Mouse (Mus musculus): ENCODE results near the gene Gm13278. TPM values are rescaled to one million over a fixed set of nuclear protein-coding genes. Genes with fewer than 3 reads are reported as not detected.

Gm13278 gene
- not detected for polyA plus RNA-seq (2017; shearing (Covaris generic))

DNA sequence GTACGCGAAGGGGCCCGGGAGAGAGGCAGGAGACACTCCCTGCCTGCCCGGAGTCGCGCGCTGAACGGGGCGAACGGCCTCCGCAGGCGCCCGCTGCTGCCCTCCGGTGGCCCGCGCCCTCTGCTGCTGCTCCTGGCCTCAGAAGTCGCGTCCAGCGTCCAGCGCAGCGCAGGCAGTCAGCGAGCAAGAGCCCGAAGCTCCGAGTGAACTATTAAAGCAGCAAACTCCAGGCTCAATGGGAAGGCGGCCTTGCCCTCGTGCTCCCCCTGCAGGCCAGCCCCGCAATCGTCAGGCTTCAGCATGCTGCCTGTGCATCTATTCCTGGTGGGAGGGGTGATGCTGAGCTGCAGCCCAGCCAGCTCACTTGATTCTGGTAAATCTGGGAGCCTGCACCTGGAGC is at the start of gene Gm13278:
Gene Gm13278, plus strand, starts transcription at position 301 of the 400 bp plus-strand sequence.

GRCm38 (mm10) chr4:88754818-88755340 is 36.5 kb upstream of the Gm13278 start, which contains the start of gene Gm13271:
Gene Gm13271, plus strand, starts transcription at chr4:88754868.

DNA sequence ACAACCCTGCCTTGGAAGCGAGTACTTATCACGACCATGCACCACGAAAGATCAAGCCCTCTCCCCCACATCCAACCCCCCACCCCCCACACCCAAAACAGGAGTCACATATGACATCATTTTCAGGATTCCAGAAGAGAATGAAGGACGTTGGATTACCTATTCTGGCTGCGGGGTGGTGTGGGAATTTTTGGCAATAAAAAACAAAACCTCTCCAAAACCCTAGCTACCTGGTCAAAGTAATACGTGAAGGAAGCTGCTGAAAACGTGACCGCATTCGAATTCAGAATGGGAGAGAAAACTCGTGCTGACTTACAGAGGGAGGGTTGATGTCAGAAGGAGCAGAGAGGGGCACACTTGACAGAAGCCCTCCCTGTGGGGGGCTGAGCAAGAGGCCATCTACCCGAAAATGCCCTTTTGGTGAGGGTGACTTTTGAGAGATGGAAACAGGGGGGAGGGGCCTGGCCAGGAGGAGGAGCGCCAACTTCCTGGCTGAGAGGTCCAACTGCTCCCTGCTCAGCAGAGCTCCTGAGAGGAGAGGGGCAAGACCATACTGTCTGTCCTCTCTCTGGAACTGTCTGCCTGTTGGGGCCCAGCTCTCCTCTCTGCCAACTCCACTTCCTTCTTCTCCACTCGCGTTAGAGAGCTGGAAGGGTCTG is 31.6 kb upstream of the Gm13278 start, which contains the start of gene Gm13283:
Gene Gm13283, plus strand, starts transcription at position 510 of the 659 bp plus-strand sequence.

GRCm38 (mm10) chr4:88773534-88773933 is 17.8 kb upstream of the Gm13278 start, which contains the start of gene Gm13290:
Gene Gm13290, plus strand, starts transcription at chr4:88773834.

DNA sequence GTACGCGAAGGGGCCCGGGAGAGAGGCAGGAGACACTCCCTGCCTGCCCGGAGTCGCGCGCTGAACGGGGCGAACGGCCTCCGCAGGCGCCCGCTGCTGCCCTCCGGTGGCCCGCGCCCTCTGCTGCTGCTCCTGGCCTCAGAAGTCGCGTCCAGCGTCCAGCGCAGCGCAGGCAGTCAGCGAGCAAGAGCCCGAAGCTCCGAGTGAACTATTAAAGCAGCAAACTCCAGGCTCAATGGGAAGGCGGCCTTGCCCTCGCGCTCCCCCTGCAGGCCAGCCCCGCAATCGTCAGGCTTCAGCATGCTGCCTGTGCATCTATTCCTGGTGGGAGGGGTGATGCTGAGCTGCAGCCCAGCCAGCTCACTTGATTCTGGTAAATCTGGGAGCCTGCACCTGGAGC is 14.7 kb upstream of the Gm13278 start, which contains the start of gene Gm13289:
Gene Gm13289, plus strand, starts transcription at position 301 of the 400 bp plus-strand sequence.

GRCm38 (mm10) chr4:88779550-88779949 is 11.8 kb upstream of the Gm13278 start, which contains the start of gene Gm13272:
Gene Gm13272, plus strand, starts transcription at chr4:88779850.

GRCm38 (mm10) chr4:88781831-88782230 is 9.5 kb upstream of the Gm13278 start, which contains the start of gene Ifnz:
Gene Ifnz, plus strand, starts transcription at chr4:88782131.

DNA sequence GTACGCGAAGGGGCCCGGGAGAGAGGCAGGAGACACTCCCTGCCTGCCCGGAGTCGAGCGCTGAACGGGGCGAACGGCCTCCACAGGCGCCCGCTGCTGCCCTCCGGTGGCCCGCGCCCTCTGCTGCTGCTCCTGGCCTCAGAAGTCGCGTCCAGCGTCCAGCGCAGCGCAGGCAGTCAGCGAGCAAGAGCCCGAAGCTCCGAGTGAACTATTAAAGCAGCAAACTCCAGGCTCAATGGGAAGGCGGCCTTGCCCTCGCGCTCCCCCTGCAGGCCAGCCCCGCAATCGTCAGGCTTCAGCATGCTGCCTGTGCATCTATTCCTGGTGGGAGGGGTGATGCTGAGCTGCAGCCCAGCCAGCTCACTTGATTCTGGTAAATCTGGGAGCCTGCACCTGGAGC is 5.9 kb upstream of the Gm13278 start, which contains the start of gene Gm13276:
Gene Gm13276, plus strand, starts transcription at position 301 of the 400 bp plus-strand sequence.

GRCm38 (mm10) chr4:88788402-88788801 is 2.9 kb upstream of the Gm13278 start, which contains the start of gene Gm13277:
Gene Gm13277, plus strand, starts transcription at chr4:88788632.

GRCm38 (mm10) chr4:88793936-88794675 is 2.8 kb downstream of the Gm13278 start, which contains the start of gene Gm13275:
Gene Gm13275, plus strand, starts transcription at chr4:88794487.

DNA sequence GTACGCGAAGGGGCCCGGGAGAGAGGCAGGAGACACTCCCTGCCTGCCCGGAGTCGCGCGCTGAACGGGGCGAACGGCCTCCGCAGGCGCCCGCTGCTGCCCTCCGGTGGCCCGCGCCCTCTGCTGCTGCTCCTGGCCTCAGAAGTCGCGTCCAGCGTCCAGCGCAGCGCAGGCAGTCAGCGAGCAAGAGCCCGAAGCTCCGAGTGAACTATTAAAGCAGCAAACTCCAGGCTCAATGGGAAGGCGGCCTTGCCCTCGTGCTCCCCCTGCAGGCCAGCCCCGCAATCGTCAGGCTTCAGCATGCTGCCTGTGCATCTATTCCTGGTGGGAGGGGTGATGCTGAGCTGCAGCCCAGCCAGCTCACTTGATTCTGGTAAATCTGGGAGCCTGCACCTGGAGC is 5.7 kb downstream of the Gm13278 start, which contains the start of gene Gm13279:
Gene Gm13279, plus strand, starts transcription at position 301 of the 400 bp plus-strand sequence.

DNA sequence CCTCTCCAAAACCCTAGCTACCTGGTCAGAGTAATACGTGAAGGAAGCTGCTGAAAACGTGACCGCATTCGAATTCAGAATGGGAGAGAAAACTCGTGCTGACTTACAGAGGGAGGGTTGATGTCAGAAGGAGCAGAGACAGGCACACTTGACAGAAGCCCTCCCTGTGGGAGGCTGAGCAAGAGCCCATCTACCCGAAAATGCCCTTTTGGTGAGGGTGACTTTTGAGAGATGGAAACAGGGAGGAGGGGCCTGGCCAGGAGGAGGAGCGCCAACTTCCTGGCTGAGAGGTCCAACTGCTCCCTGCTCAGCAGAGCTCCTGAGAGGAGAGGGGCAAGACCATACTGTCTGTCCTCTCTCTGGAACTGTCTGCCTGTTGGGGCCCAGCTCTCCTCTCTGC is 8.0 kb downstream of the Gm13278 start, which contains the start of gene Gm13285:
Gene Gm13285, plus strand, starts transcription at position 301 of the 400 bp plus-strand sequence.

GRCm38 (mm10) chr4:88802954-88803353 is 11.6 kb downstream of the Gm13278 start, which contains the start of gene Gm13287:
Gene Gm13287, plus strand, starts transcription at chr4:88803254.

GRCm38 (mm10) chr4:88805231-88805630 is 13.9 kb downstream of the Gm13278 start, which contains the start of gene Gm13288:
Gene Gm13288, plus strand, starts transcription at chr4:88805531.

GRCm38 (mm10) chr4:88815928-88816327 is 24.6 kb downstream of the Gm13278 start, which contains the start of gene Ifna7:
Gene Ifna7, plus strand, starts transcription at chr4:88816228.

GRCm38 (mm10) chr4:88819659-88820058 is 28.3 kb downstream of the Gm13278 start, which contains the start of gene Ifna11:
Gene Ifna11, plus strand, starts transcription at chr4:88819959.

DNA sequence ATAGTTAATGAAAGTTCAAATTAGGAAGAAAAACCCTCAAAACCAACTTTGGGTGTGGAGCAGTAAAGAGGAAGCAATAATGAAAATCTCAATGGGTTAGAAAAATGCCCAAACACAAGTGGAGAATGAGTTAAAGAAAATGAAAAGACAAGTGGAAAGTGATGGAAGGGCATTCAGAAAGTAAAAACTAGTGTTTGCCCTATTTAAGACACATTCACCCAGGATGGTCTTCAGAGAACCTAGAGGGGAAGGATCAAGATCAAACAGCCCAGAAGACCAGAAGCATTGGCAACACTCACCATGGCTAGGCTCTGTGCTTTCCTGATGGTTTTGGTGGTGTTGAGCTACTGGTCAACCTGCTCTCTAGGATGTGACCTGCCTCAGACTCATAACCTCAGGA is 35.8 kb downstream of the Gm13278 start, which contains the start of gene Ifna6:
Gene Ifna6, plus strand, starts transcription at position 301 of the 400 bp plus-strand sequence.

GRCm38 (mm10) chr4:88835225-88835624 is 43.9 kb downstream of the Gm13278 start, which contains the start of gene Ifna5:
Gene Ifna5, plus strand, starts transcription at chr4:88835525.

GRCm38 (mm10) chr4:88841438-88841911 is 50.1 kb downstream of the Gm13278 start, which contains the start of gene Ifna4:
Gene Ifna4, plus strand, starts transcription at chr4:88841861.

